Mouse (Mus musculus) layer of hippocampus, adult 18-20 months (tissue): ENCODE results near the gene Il27ra. TPM values are rescaled to one million over a fixed set of nuclear protein-coding genes. Genes with fewer than 3 reads are reported as not detected.

Source experiments
- DNase-seq, 2 experiments: peaks; one replicate each; pipeline ENCODE4 v3.0.0; 2022; ENCODE audit warnings: low spot score in 2 of 2
- long read RNA-seq: library from polyadenylated mRNA; stranded (forward); transcript quantifications from one replicate; pipeline ENCODE4 v2.0.0, GENCODE M21; 2021
- total RNA-seq, 2 experiments: library from RNA; stranded (reverse); gene quantifications; 2 replicates each; pipeline ENCODE4 v1.2.3; 2021

Gene Il27ra
- 1 to 10 TPM; 1.6 to 1.9 TPM for total RNA-seq
- long read RNA-seq, partial matches to known transcripts: 0 of 4 reads
- long read RNA-seq, other reads (novel, unspliced or antisense): 3 of 4 reads

GRCm38 (mm10) chr8:84042066-84042947 lies at the start of gene Il27ra:
Gene Il27ra, minus strand, starts transcription at chr8:84042589.
- DNase-seq: peak in 1 of 2 experiments; percentile 29

GRCm38 (mm10) chr8:84090585-84090984 lies 48.2 kb upstream of the Il27ra start:
- DNase-seq: no peak

GRCm38 (mm10) chr8:84089277-84089676 lies 46.9 kb upstream of the Il27ra start:
- no peak for DNase-seq

- DNase-seq: no peak
These were observed 45.4 kb upstream of the Il27ra start for GRCm38 (mm10) chr8:84087821-84088220.

- no peak for DNase-seq
These were observed 44.8 kb upstream of the Il27ra start for GRCm38 (mm10) chr8:84087156-84087555.

GRCm38 (mm10) chr8:84084341-84085115 lies 42.1 kb upstream of the Il27ra start:
- no peak for DNase-seq

GRCm38 (mm10) chr8:84083829-84084241 lies 41.4 kb upstream of the Il27ra start:
- DNase-seq: no peak

GRCm38 (mm10) chr8:84079206-84079605 lies 36.8 kb upstream of the Il27ra start:
- DNase-seq: no peak

- DNase-seq: no peak
These were observed 34.5 kb upstream of the Il27ra start for GRCm38 (mm10) chr8:84076849-84077248.

GRCm38 (mm10) chr8:84076412-84076811 lies 34.0 kb upstream of the Il27ra start:
- no peak for DNase-seq

- DNase-seq: peak in 1 of 2 experiments; percentile 58
These were observed 31.0 kb upstream of the Il27ra start for GRCm38 (mm10) chr8:84073230-84073976.

- no peak for DNase-seq
These were observed 29.9 kb upstream of the Il27ra start for GRCm38 (mm10) chr8:84072321-84072720.

- DNase-seq: no peak
These were observed 29.5 kb upstream of the Il27ra start for GRCm38 (mm10) chr8:84071921-84072320.

GRCm38 (mm10) chr8:84070667-84071066 lies 28.3 kb upstream of the Il27ra start:
- peak; percentile 72 to 90 for DNase-seq

- no peak for DNase-seq
These were observed 27.9 kb upstream of the Il27ra start for GRCm38 (mm10) chr8:84070241-84070640.

GRCm38 (mm10) chr8:84069750-84070149 lies 27.4 kb upstream of the Il27ra start:
- DNase-seq: no peak

- DNase-seq: no peak
These were observed 26.8 kb upstream of the Il27ra start for GRCm38 (mm10) chr8:84069169-84069568.

- no peak for DNase-seq
These were observed 26.1 kb upstream of the Il27ra start for GRCm38 (mm10) chr8:84068316-84069035.

- no peak for DNase-seq
These were observed 25.5 kb upstream of the Il27ra start for GRCm38 (mm10) chr8:84067911-84068310.

GRCm38 (mm10) chr8:84067047-84067573 lies 24.7 kb upstream of the Il27ra start:
- peak; percentile 89 to 97 for DNase-seq
